Mouse (Mus musculus): Measurements from ENCODE around the gene Ercc1.

DNA sequence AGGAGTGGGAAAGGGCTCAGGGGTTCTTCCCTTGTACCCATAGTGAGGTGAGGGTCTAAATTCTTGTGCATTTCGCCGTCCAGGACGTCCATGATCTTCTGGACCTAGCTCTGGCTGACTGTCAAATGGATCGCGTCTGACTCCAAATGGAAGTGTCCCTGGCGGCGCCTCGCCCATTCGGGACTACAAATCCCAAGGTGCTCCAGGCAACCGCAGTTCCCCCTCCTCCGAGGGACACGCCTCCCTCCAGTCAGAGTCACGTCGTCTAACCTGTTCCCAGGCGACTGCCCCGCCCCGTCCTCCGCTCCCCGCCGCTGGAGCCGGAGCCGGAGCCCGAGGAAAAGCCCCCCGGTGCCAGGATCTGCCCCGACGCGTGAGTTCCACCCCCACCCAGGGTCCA is 16.4 kb downstream of the Ercc1 start:
- TF ChIP-seq CTCF (IDR thresholded peaks at IDR 0.05; ENCODE audit: low read depth, low read length) = no peak
- no peak for TF ChIP-seq POLR2A (IDR thresholded peaks at IDR 0.05; ENCODE audit: borderline replicate concordance, low read depth, low read length)
